Mouse (Mus musculus): ENCODE results near the gene Ptprb. TPM values are rescaled to one million over a fixed set of nuclear protein-coding genes. Genes with fewer than 3 reads are reported as not detected.

Gene Ptprb
- polyA plus RNA-seq, 1 experiment from 2014 or later = 2.8 TPM

DNA sequence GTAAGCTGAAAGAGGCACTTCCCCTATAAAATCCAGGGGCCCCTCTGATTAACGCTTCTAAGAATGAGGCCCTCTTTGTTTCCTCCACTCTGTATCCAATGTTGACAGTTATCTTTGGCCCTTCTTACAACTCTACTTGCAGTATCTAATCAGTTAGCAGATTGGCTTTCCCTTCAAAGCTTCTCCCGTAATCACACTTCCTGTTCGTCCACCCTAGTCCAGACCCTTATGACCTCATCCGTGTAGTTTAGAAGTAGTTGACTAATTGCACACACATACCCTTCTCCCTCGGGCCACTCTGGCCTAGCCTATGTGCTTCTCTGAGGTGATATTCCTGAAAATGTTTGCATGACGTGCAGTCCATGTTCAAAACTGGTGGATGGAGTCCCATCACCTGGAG is 21.4 kb upstream of the Ptprb start:
- Histone ChIP-seq H3K27me3 (ENCODE audit: control insufficient read depth, insufficient read depth, low read length) (no peaks in the 10 kb centered on the region), H3K36me3 (ENCODE audit: control insufficient read depth, insufficient read depth, low read length) (no peaks in the 10 kb centered on the region), H3K4me2 (replicated peaks; ENCODE audit: low read depth) (no peak overlapping the region), H3K4me1 (replicated peaks; ENCODE audit: control insufficient read depth, insufficient read depth) (no peaks in the 10 kb centered on the region), H3K27ac (replicated peaks) (no peak overlapping the region), H3K9ac (ENCODE audit: low read length) (no peak overlapping the region), H3K4me3 (ENCODE audit: low read depth, low read length) (no peak overlapping the region), H3K9me3 (ENCODE audit: control insufficient read depth, low read length) (no peaks in the 10 kb centered on the region)
- DNase-seq (ENCODE audit: low spot score) = no peak
- WGBS = 32% methylated on average over 6 of the region's 6 CpGs
- no peak for TF ChIP-seq CTCF (IDR thresholded peaks at IDR 0.05; ENCODE audit: low read depth)
- TF ChIP-seq EP300 (optimal IDR thresholded peaks at IDR 0.05) = no peak
- ATAC-seq (ENCODE audit: low FRiP score, low TSS enrichment) = peak; percentile 60; the same call in 1 of the 2 replicates

GRCm38 (mm10) chr10:116259298-116259697 is 16.0 kb upstream of the Ptprb start:
- H3K27ac ChIP-seq (replicated peaks) = no peak overlapping the region
- H3K9ac ChIP-seq (ENCODE audit: low read length) = no peak overlapping the region
- no peaks in the 10 kb centered on the region for H3K36me3 ChIP-seq (ENCODE audit: control insufficient read depth, insufficient read depth, low read length)
- ATAC-seq (ENCODE audit: low FRiP score, low TSS enrichment) = no peak
- 73% methylated on average over 4 of the region's 4 CpGs for WGBS
- no peak for TF ChIP-seq EP300 (optimal IDR thresholded peaks at IDR 0.05)
- no peak for TF ChIP-seq CTCF (IDR thresholded peaks at IDR 0.05; ENCODE audit: low read depth)
- no peak overlapping the region for H3K4me3 ChIP-seq (ENCODE audit: low read depth, low read length)
- no peaks in the 10 kb centered on the region for H3K4me1 ChIP-seq (replicated peaks; ENCODE audit: control insufficient read depth, insufficient read depth)
- H3K9me3 ChIP-seq (ENCODE audit: control insufficient read depth, low read length) = no peaks in the 10 kb centered on the region
- DNase-seq (ENCODE audit: low spot score) = no peak
- no peak overlapping the region for H3K4me2 ChIP-seq (replicated peaks; ENCODE audit: low read depth)
- no peaks in the 10 kb centered on the region for H3K27me3 ChIP-seq (ENCODE audit: control insufficient read depth, insufficient read depth, low read length)

- DNase-seq (ENCODE audit: low spot score) (no peak), ATAC-seq (ENCODE audit: low FRiP score, low TSS enrichment) (peak; percentile 6; the same call in 1 of the 2 replicates)
- Histone ChIP-seq H3K27me3 (ENCODE audit: control insufficient read depth, insufficient read depth, low read length) (no peaks in the 10 kb centered on the region), H3K9ac (ENCODE audit: low read length) (no peak overlapping the region), H3K4me1 (replicated peaks; ENCODE audit: control insufficient read depth, insufficient read depth) (no peaks in the 10 kb centered on the region), H3K36me3 (ENCODE audit: control insufficient read depth, insufficient read depth, low read length) (no peaks in the 10 kb centered on the region), H3K9me3 (ENCODE audit: control insufficient read depth, low read length) (no peaks in the 10 kb centered on the region), H3K4me3 (ENCODE audit: low read depth, low read length) (no peak overlapping the region), H3K27ac (replicated peaks) (0 out of 2 replicates have a peak overlapping the region, but pooled peaks have one; percentile 13), H3K4me2 (replicated peaks; ENCODE audit: low read depth) (no peak overlapping the region)
- WGBS = 50% methylated on average over 13 of the region's 13 CpGs
- no peak for TF ChIP-seq CTCF (IDR thresholded peaks at IDR 0.05; ENCODE audit: low read depth)
- TF ChIP-seq EP300 (optimal IDR thresholded peaks at IDR 0.05) = no peak
Measured at GRCm38 (mm10) chr10:116260658-116261433, 14.5 kb upstream of the Ptprb start.

GRCm38 (mm10) chr10:116261559-116261958 is 13.8 kb upstream of the Ptprb start:
- WGBS = 59% methylated on average over 5 of the region's 5 CpGs
- H3K4me3 ChIP-seq (ENCODE audit: low read depth, low read length) = no peak overlapping the region
- H3K27me3 ChIP-seq (ENCODE audit: control insufficient read depth, insufficient read depth, low read length) = no peaks in the 10 kb centered on the region
- H3K4me2 ChIP-seq (replicated peaks; ENCODE audit: low read depth) = no peak overlapping the region
- H3K9me3 ChIP-seq (ENCODE audit: control insufficient read depth, low read length) = no peaks in the 10 kb centered on the region
- DNase-seq (ENCODE audit: low spot score) (no peak), ATAC-seq (ENCODE audit: low FRiP score, low TSS enrichment) (no peak)
- no peak overlapping the region for H3K9ac ChIP-seq (ENCODE audit: low read length)
- no peak for TF ChIP-seq EP300 (optimal IDR thresholded peaks at IDR 0.05)
- H3K4me1 ChIP-seq (replicated peaks; ENCODE audit: control insufficient read depth, insufficient read depth) = no peaks in the 10 kb centered on the region
- no peak overlapping the region for H3K27ac ChIP-seq (replicated peaks)
- no peaks in the 10 kb centered on the region for H3K36me3 ChIP-seq (ENCODE audit: control insufficient read depth, insufficient read depth, low read length)

GRCm38 (mm10) chr10:116264521-116264920 is 10.8 kb upstream of the Ptprb start:
- Histone ChIP-seq H3K36me3 (ENCODE audit: control insufficient read depth, insufficient read depth, low read length) (no peaks in the 10 kb centered on the region), H3K27me3 (ENCODE audit: control insufficient read depth, insufficient read depth, low read length) (no peaks in the 10 kb centered on the region), H3K27ac (replicated peaks) (no peak overlapping the region), H3K4me3 (ENCODE audit: low read depth, low read length) (no peak overlapping the region), H3K4me2 (replicated peaks; ENCODE audit: low read depth) (no peak overlapping the region), H3K9me3 (ENCODE audit: control insufficient read depth, low read length) (no peaks in the 10 kb centered on the region), H3K4me1 (replicated peaks; ENCODE audit: control insufficient read depth, insufficient read depth) (no peaks in the 10 kb centered on the region), H3K9ac (ENCODE audit: low read length) (no peak overlapping the region)
- 61% methylated on average over 11 of the region's 11 CpGs for WGBS
- TF ChIP-seq EP300 (optimal IDR thresholded peaks at IDR 0.05) (no peak), CTCF (IDR thresholded peaks at IDR 0.05; ENCODE audit: low read depth) (no peak)
- ATAC-seq (ENCODE audit: low FRiP score, low TSS enrichment) = no peak
- DNase-seq (ENCODE audit: low spot score) = no peak

All from stomach, postnatal 0 days (tissue).